Mouse (Mus musculus): ENCODE results near the gene Ino80e.

GRCm38 (mm10) chr7:126884286-126885164 lies 22.3 kb upstream of the Ino80e start, which contains the start of gene Taok2:
- TF ChIP-seq CTCF (IDR thresholded peaks at IDR 0.05; ENCODE audit: low read depth, low read length): no peak
- peak; percentile 61 for TF ChIP-seq POLR2A (IDR thresholded peaks at IDR 0.05; ENCODE audit: extremely low read depth, insufficient read depth, low read length)

Measured in liver, adult 2 months (tissue).